Mouse (Mus musculus) MEL (cell line): ENCODE data around the gene Gm5127. TPM values are rescaled to one million over a fixed set of nuclear protein-coding genes. Genes with fewer than 3 reads are reported as not detected.

Experiments used
- DNase-seq: peaks from one replicate; pipeline ENCODE4 v3.0.0; 2011; ENCODE audit warnings: low read depth, low spot score
- H3K27ac ChIP-seq: 2 replicates; pipeline ENCODE4 v1.5.1; 2012; ENCODE audit warnings: low read depth, mild to moderate bottlenecking, control low read depth, low read length, moderate library complexity; ENCODE audit not compliant: control insufficient read depth
- H3K27me3 ChIP-seq, 2 experiments: fragments of 150-350 bp in 1 of 2; sonication (generic) in 1 of 2; 2 replicates each; pipeline ENCODE4 v1.6.1; 2012; ENCODE audit warnings: low read length in 2 of 2, mild to moderate bottlenecking in 2 of 2, improper control_type of control experiment in 1 of 2, moderate library complexity in 1 of 2; ENCODE audit not compliant: insufficient read depth in 2 of 2, control insufficient read depth in 1 of 2
- H3K36me3 ChIP-seq, 2 experiments: 2 replicates each; pipeline ENCODE4 v1.6.1; 2012 to 2014; ENCODE audit warnings: low read length in 2 of 2, improper control_type of control experiment in 1 of 2, inconsistent platforms in 1 of 2, mild to moderate bottlenecking in 1 of 2; ENCODE audit not compliant: insufficient read depth in 2 of 2, control insufficient read depth in 1 of 2
- H3K4me1 ChIP-seq, 2 experiments: fragments of 150-350 bp in 1 of 2; sonication (generic) in 1 of 2; 2 replicates each; pipeline ENCODE4 v1.6.1; 2012; ENCODE audit warnings: low read length in 2 of 2, improper control_type of control experiment in 1 of 2, mild to moderate bottlenecking in 1 of 2; ENCODE audit not compliant: insufficient read depth in 2 of 2, control insufficient read depth in 1 of 2
- H3K4me3 ChIP-seq, 2 experiments: fragments of 150-350 bp in 1 of 2; sonication (generic) in 1 of 2; 2 replicates each; pipeline ENCODE4 v1.5.1; 2012; ENCODE audit warnings: low read depth in 2 of 2, low read length in 2 of 2, mild to moderate bottlenecking in 2 of 2, moderate library complexity in 2 of 2, control low read depth in 1 of 2, improper control_type of control experiment in 1 of 2; ENCODE audit not compliant: control insufficient read depth in 1 of 2, insufficient read depth in 1 of 2
- H3K79me2 ChIP-seq: 2 replicates; pipeline ENCODE4 v1.6.1; 2012; ENCODE audit warnings: mild to moderate bottlenecking, low read length, moderate library complexity; ENCODE audit not compliant: control insufficient read depth, poor library complexity, insufficient read depth
- H3K9ac ChIP-seq: 2 replicates; pipeline ENCODE4 v1.6.1; 2012; ENCODE audit warnings: low read depth, mild to moderate bottlenecking, control low read depth, low read length, moderate library complexity; ENCODE audit not compliant: control insufficient read depth, poor library complexity, severe bottlenecking
- H3K9me3 ChIP-seq: fragments of 150-350 bp; sonication (generic); replicated peaks from 2 replicates; pipeline ENCODE4 v1.6.1; 2012; ENCODE audit warnings: mild to moderate bottlenecking, low read length, improper control_type of control experiment, moderate library complexity; ENCODE audit not compliant: insufficient read depth
- BHLHE40 ChIP-seq: IDR thresholded peaks from 2 replicates; pipeline ENCODE4 v1.6.1; 2012; ENCODE audit warnings: low read depth, mild to moderate bottlenecking, inconsistent platforms, low read length, improper control_type of control experiment, borderline replicate concordance
- CHD2 ChIP-seq: IDR thresholded peaks from 2 replicates; pipeline ENCODE4 v1.6.1; 2011; ENCODE audit warnings: low read length, improper control_type of control experiment
- E2F4 ChIP-seq: IDR thresholded peaks from 2 replicates; pipeline ENCODE4 v1.6.1; 2011; ENCODE audit warnings: low read depth, low read length, improper control_type of control experiment, borderline replicate concordance
- ELF1 ChIP-seq: IDR thresholded peaks from 2 replicates; pipeline ENCODE4 v1.6.1; 2014; ENCODE audit warnings: low read depth, mild to moderate bottlenecking, inconsistent platforms, low read length, improper control_type of control experiment, moderate library complexity
- EP300 ChIP-seq, 2 experiments: IDR thresholded peaks; 2 replicates each; pipeline ENCODE4 v1.6.1; 2011; ENCODE audit warnings: improper control_type of control experiment in 2 of 2, low read length in 2 of 2, low read depth in 1 of 2, mild to moderate bottlenecking in 1 of 2
- ETS1 ChIP-seq: IDR thresholded peaks from 2 replicates; pipeline ENCODE4 v1.6.1; 2012; ENCODE audit warnings: low read depth, mild to moderate bottlenecking, inconsistent platforms, low read length, improper control_type of control experiment, moderate library complexity
- JUND ChIP-seq: IDR thresholded peaks from 2 replicates; pipeline ENCODE4 v1.6.1; 2011; ENCODE audit warnings: low read depth, mild to moderate bottlenecking, improper control_type of control experiment, low read length
- MAFK ChIP-seq: IDR thresholded peaks from 2 replicates; pipeline ENCODE4 v1.6.1; 2011; ENCODE audit warnings: low read depth, mild to moderate bottlenecking, low read length, improper control_type of control experiment, borderline replicate concordance
- MAX ChIP-seq: IDR thresholded peaks from 2 replicates; pipeline ENCODE4 v1.6.1; 2011; ENCODE audit warnings: low read length, improper control_type of control experiment
- MAZ ChIP-seq: IDR thresholded peaks from 2 replicates; pipeline ENCODE4 v1.6.1; 2012; ENCODE audit warnings: low read depth, mild to moderate bottlenecking, inconsistent platforms, low read length, improper control_type of control experiment
- MYC ChIP-seq: IDR thresholded peaks from 2 replicates; pipeline ENCODE4 v1.6.1; 2011; ENCODE audit warnings: low read depth, mild to moderate bottlenecking, low read length, improper control_type of control experiment, moderate library complexity
- NELFE ChIP-seq: IDR thresholded peaks from 2 replicates; pipeline ENCODE4 v1.6.1; 2011; ENCODE audit warnings: low read depth, low read length, improper control_type of control experiment
- POLR2A ChIP-seq, 2 experiments: IDR thresholded peaks; 2 replicates each; pipeline ENCODE4 v1.6.1; 2011 to 2012; ENCODE audit warnings: low read length in 2 of 2, mild to moderate bottlenecking in 2 of 2, control low read depth in 1 of 2, improper control_type of control experiment in 1 of 2, low read depth in 1 of 2, moderate library complexity in 1 of 2; ENCODE audit not compliant: control insufficient read depth in 1 of 2, insufficient read depth in 1 of 2, poor library complexity in 1 of 2
- POLR2AphosphoS5 ChIP-seq: IDR thresholded peaks from 2 replicates; pipeline ENCODE4 v1.6.1; 2012; ENCODE audit warnings: low read depth, borderline replicate concordance, mild to moderate bottlenecking, inconsistent platforms, low read length, moderate library complexity, mixed read lengths
- RAD21 ChIP-seq: IDR thresholded peaks from 2 replicates; pipeline ENCODE4 v1.6.1; 2011; ENCODE audit warnings: mild to moderate bottlenecking, low read depth, low read length, improper control_type of control experiment
- RCOR1 ChIP-seq: IDR thresholded peaks from 2 replicates; pipeline ENCODE4 v1.6.1; 2012; ENCODE audit warnings: low read depth, mild to moderate bottlenecking, inconsistent platforms, low read length, improper control_type of control experiment
- SIN3A ChIP-seq: IDR thresholded peaks from 2 replicates; pipeline ENCODE4 v1.6.1; 2012; ENCODE audit warnings: low read length, improper control_type of control experiment, inconsistent platforms
- SMC3 ChIP-seq: IDR thresholded peaks from 2 replicates; pipeline ENCODE4 v1.6.1; 2011; ENCODE audit warnings: low read depth, low read length, improper control_type of control experiment
- TBP ChIP-seq: IDR thresholded peaks from 2 replicates; pipeline ENCODE4 v1.8.0; 2011; ENCODE audit warnings: low read depth, low read length, improper control_type of control experiment
- TCF12 ChIP-seq: IDR thresholded peaks from 2 replicates; pipeline ENCODE4 v1.6.1; 2014; ENCODE audit warnings: low read depth, mild to moderate bottlenecking, inconsistent platforms, low read length, improper control_type of control experiment, moderate library complexity
- USF1 ChIP-seq: IDR thresholded peaks from 2 replicates; pipeline ENCODE4 v1.6.1; 2014; ENCODE audit warnings: low read depth, mild to moderate bottlenecking, inconsistent platforms, low read length, improper control_type of control experiment, moderate library complexity
- USF2 ChIP-seq, 2 experiments: IDR thresholded peaks; 2 replicates each; pipeline ENCODE4 v1.6.1; 2011 to 2012; ENCODE audit warnings: improper control_type of control experiment in 2 of 2, low read length in 2 of 2, borderline replicate concordance in 1 of 2, inconsistent platforms in 1 of 2, low read depth in 1 of 2, mild to moderate bottlenecking in 1 of 2; ENCODE audit not compliant: insufficient read depth in 1 of 2
- ZC3H11A ChIP-seq: IDR thresholded peaks from 2 replicates; pipeline ENCODE4 v1.6.1; 2012; ENCODE audit warnings: low read depth, mild to moderate bottlenecking, inconsistent platforms, low read length, improper control_type of control experiment
- ZKSCAN1 ChIP-seq: IDR thresholded peaks from 2 replicates; pipeline ENCODE4 v1.6.1; 2012; ENCODE audit warnings: low read depth, mild to moderate bottlenecking, inconsistent platforms, low read length, improper control_type of control experiment, moderate library complexity
- ZMIZ1 ChIP-seq: IDR thresholded peaks from 2 replicates; pipeline ENCODE4 v1.6.1; 2012; ENCODE audit warnings: low read depth, mild to moderate bottlenecking, inconsistent platforms, low read length, improper control_type of control experiment, moderate library complexity
- ZNF384 ChIP-seq: IDR thresholded peaks from 2 replicates; pipeline ENCODE4 v1.6.1; 2012; ENCODE audit warnings: low read depth, mild to moderate bottlenecking, inconsistent platforms, low read length, improper control_type of control experiment
- polyA plus RNA-seq, 2 experiments: library from polyadenylated mRNA; stranded (reverse) in 1 of 2; unstranded in 1 of 2; fragments of >175 nt in 1 of 2; fragments of >200 nt in 1 of 2; gene quantifications; 2 replicates each; pipeline versions ENCODE4 v1.2.1 to v1.2.4; 2012; ENCODE audit warnings: low replicate concordance in 2 of 2, low read depth in 1 of 2; ENCODE audit not compliant: insufficient read length in 2 of 2, insufficient read depth in 1 of 2, missing spikeins in 1 of 2
- total RNA-seq: library from RNA; depleted of rRNA; stranded (reverse); fragments of 300-350 nt; gene quantifications from 2 replicates; pipeline ENCODE4 v1.2.3, GENCODE M21; 2012

Gene Gm5127
- total and polyA plus RNA-seq, 3 experiments = not detected

DNA sequence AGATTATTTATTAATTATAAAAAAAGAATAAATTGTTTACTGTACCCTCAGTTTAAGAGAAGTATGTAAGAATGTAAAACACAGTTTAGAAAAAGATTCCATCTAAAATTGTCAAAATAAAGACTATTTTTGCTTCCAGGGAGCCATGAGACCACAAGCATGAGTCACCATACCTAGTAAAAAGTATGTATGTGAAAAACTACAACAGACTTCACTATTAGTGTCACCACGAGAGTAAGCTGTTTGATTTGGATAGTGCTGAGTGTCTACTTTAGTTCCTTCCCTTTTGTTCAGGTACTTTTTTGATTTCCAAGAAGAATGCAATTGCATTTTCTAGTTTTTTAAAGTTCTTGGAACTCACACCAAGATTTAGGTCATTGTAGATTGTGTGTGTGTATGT, 39.5 kb downstream of the Gm5127 start:
- Histone ChIP-seq H3K36me3 (peaks cover 0 to 3% of the 10 kb centered on the region in 2 experiments; a peak in 2 of 4 replicates), H3K4me3 (no peak overlapping the region)
- TF ChIP-seq NELFE (no peak), SMC3 (no peak), ETS1 (no peak), ELF1 (no peak), EP300 (IDR thresholded peaks at IDR 0.05; ENCODE audit: low read depth in 1 of 2, low read length in 2 of 2) (peak in 1 of 2 experiments; percentile 16; a peak in 1 of 4 replicates), MAX (no peak)
- TF ChIP-seq, all 39 proteins: peak for 1
- H3K27ac ChIP-seq = no peak overlapping the region
- no peaks in the 10 kb centered on the region for H3K27me3 ChIP-seq
- DNase-seq = peak; percentile 49
- no peaks in the 10 kb centered on the region for H3K9me3 ChIP-seq
- H3K79me2 ChIP-seq = no peaks in the 10 kb centered on the region
- peaks cover 0 to 3% of the 10 kb centered on the region in 2 experiments; a peak in 1 of 4 replicates for H3K4me1 ChIP-seq
- H3K9ac ChIP-seq = no peak overlapping the region

DNA sequence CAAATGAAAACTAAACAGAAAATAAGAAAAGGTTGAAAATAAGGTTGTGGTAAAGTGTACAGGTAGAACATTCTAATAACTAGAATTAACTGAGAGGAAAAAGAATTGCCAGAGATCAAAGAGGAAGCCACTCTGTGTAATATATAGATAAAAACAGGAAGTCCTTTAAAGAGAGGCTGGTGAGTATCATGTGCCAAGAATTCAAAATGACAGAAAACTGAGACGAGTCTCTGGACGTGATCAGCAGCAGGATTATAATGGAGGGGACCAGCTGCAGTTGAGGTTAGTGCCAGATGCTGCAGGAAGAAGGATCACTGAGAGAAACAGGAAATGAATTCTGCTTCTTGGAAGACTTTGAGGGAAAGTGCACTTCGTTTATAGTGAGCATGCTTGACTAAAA, 40.7 kb downstream of the Gm5127 start:
- no peaks in the 10 kb centered on the region for H3K27me3 ChIP-seq
- no peak overlapping the region for H3K9ac ChIP-seq
- TF ChIP-seq E2F4 (no peak), ZKSCAN1 (no peak), RAD21 (no peak), ZNF384 (no peak), ZC3H11A (no peak), MAX (no peak; the same call in 1 of the 2 replicates), EP300 (IDR thresholded peaks at IDR 0.05; ENCODE audit: low read depth in 1 of 2, low read length in 2 of 2) (peak; percentile 8 to 12; a peak in 1 of 4 replicates), SIN3A (no peak), SMC3 (no peak), TBP (no peak), NELFE (no peak), ZMIZ1 (no peak), TCF12 (no peak), BHLHE40 (peak; percentile 8; the same call in 1 of the 2 replicates), CHD2 (no peak), POLR2AphosphoS5 (no peak), JUND (no peak), ELF1 (no peak; the same call in 1 of the 2 replicates), USF2 (IDR thresholded peaks at IDR 0.05; ENCODE audit: borderline replicate concordance in 1 of 2, insufficient read depth in 1 of 2, low read depth in 1 of 2, low read length in 2 of 2) (no peak), MAZ (no peak), MYC (no peak), RCOR1 (no peak), POLR2A (IDR thresholded peaks at IDR 0.05; ENCODE audit: control insufficient read depth in 1 of 2, insufficient read depth in 1 of 2, low read depth in 1 of 2, low read length in 2 of 2, poor library complexity in 1 of 2) (no peak), MAFK (no peak), ETS1 (peak; percentile 47; the same call in 1 of the 2 replicates), USF1 (no peak; the same call in none of the 2 replicates)
- H3K9me3 ChIP-seq = no peaks in the 10 kb centered on the region
- peak overlapping the region; percentile 22 for H3K27ac ChIP-seq
- peak; percentile 73 for DNase-seq
- peaks cover 0 to 3% of the 10 kb centered on the region in 2 experiments; a peak in 1 of 4 replicates for H3K4me1 ChIP-seq
- no peak overlapping the region; a peak in 1 of 4 replicates for H3K4me3 ChIP-seq
- H3K36me3 ChIP-seq = peaks cover 0 to 3% of the 10 kb centered on the region in 2 experiments; a peak in 2 of 4 replicates
- H3K79me2 ChIP-seq = no peaks in the 10 kb centered on the region
